ENCODE assay signal across 8 mouse cellular contexts in the genomic region with DNA sequence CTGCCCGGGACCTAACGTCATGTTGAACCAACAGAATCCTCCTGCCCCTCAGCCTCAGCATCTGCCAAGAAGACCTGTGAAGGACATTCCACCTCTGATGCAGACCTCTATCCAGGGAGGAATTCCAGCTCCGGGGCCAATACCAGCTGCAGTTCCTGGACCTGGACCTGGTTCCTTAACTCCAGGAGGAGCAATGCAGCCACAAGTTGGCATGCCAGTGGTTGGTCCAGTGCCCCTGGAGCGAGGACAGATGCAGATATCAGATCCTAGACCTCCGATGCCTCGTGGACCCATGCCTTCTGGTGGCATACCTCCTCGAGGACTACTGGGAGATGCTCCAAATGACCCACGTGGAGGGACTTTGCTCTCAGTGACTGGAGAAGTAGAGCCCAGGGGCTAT. TPM values are rescaled to one million over a fixed set of nuclear protein-coding genes. Genes with fewer than 3 reads are reported as not detected.
A peak's percentile ranks its signal among the peaks of the same experiment; 100 is the strongest.
DNase-seq lines count a peak whose midpoint lies in the region; ATAC-seq lines count a peak whose summit lies in the region.

No protein-coding gene starts in this region.

- H3K4me3 ChIP-seq in neural tube, embryonic 11.5 days (ENCODE audit: low read depth, low read length), result peak overlapping the region; percentile 51
- peak overlapping the region; percentile 79 for H3K4me3 ChIP-seq in hindbrain, embryonic 10.5 days
- peak overlapping the region; percentile 69 for H3K4me3 ChIP-seq in midbrain, embryonic 11.5 days (ENCODE audit: low read depth, low read length)

- H3K27ac ChIP-seq in neural tube, embryonic 11.5 days (ENCODE audit: low read depth, low read length), result no peak overlapping the region
- H3K27ac ChIP-seq in hindbrain, embryonic 10.5 days, result peak overlapping the region; percentile 90
- H3K27ac ChIP-seq in midbrain, embryonic 11.5 days (ENCODE audit: low read depth, low read length), result no peak overlapping the region

- H3K27me3 ChIP-seq in neural tube, embryonic 11.5 days (ENCODE audit: control insufficient read depth, insufficient read depth, low read length), result no peaks in the 10 kb centered on the region
- no peaks in the 10 kb centered on the region for H3K27me3 ChIP-seq in hindbrain, embryonic 10.5 days (ENCODE audit: insufficient read depth, poor library complexity, severe bottlenecking)
- no peaks in the 10 kb centered on the region for H3K27me3 ChIP-seq in midbrain, embryonic 11.5 days (ENCODE audit: control insufficient read depth, insufficient read depth, low read length)

- H3K9ac ChIP-seq in neural tube, embryonic 11.5 days (ENCODE audit: low read length), result peak overlapping the region; percentile 69
- peak overlapping the region; percentile 85 for H3K9ac ChIP-seq in midbrain, embryonic 11.5 days (ENCODE audit: low read length)

- H3K4me1 ChIP-seq in neural tube, embryonic 11.5 days (ENCODE audit: control insufficient read depth, insufficient read depth, low read length), result peaks cover 12% of the 10 kb centered on the region
- H3K4me1 ChIP-seq in hindbrain, embryonic 10.5 days (replicated peaks), result peaks cover 17% of the 10 kb centered on the region
- H3K4me1 ChIP-seq in midbrain, embryonic 11.5 days (ENCODE audit: control insufficient read depth, insufficient read depth, low read length), result peaks cover 6% of the 10 kb centered on the region

- H3K36me3 ChIP-seq in neural tube, embryonic 11.5 days (ENCODE audit: control insufficient read depth, insufficient read depth, low read length), result peaks cover 16% of the 10 kb centered on the region
- H3K36me3 ChIP-seq in hindbrain, embryonic 10.5 days, result peaks cover 40% of the 10 kb centered on the region
- peaks cover 19% of the 10 kb centered on the region for H3K36me3 ChIP-seq in midbrain, embryonic 11.5 days (ENCODE audit: control insufficient read depth, insufficient read depth, low read length)

- H3K4me2 ChIP-seq in neural tube, embryonic 11.5 days (ENCODE audit: low read depth), result peak overlapping the region; percentile 84
- peak overlapping the region; percentile 89 for H3K4me2 ChIP-seq in midbrain, embryonic 11.5 days

- WGBS in neural tube, embryonic 11.5 days, result 94% methylated on average over 8 of the region's 8 CpGs
- 95% methylated on average over 8 of the region's 8 CpGs for WGBS in hindbrain, embryonic 10.5 days
- WGBS in midbrain, embryonic 11.5 days, result 92% methylated on average over 8 of the region's 8 CpGs

- ATAC-seq in neural tube, embryonic 11.5 days (ENCODE audit: insufficient read depth, low FRiP score, low TSS enrichment), result no peak
- ATAC-seq in midbrain, embryonic 11.5 days (ENCODE audit: low FRiP score), result no peak

- peak; percentile 5 for DNase-seq in adrenal gland, postnatal 10 days
- DNase-seq in adrenal gland, postnatal 36 days, result no peak
- no peak for DNase-seq in neural tube, embryonic 11.5 days (ENCODE audit: low spot score)
- DNase-seq in neural tube, embryonic 10.5 days (ENCODE audit: extremely low spot score, low spot score), result no peak
- no peak for DNase-seq in hindbrain, embryonic 10.5 days (ENCODE audit: low spot score)
- no peak for DNase-seq in midbrain, embryonic 11.5 days (ENCODE audit: low spot score, missing footprints)
- no peak for DNase-seq in embryo, embryonic 9.5 days (ENCODE audit: extremely low spot score)
- no peak for DNase-seq in frontal cortex, postnatal 14 days (ENCODE audit: low spot score in 2 of 2)

- H3K9me3 ChIP-seq in neural tube, embryonic 11.5 days (ENCODE audit: control insufficient read depth, low read length), result no peaks in the 10 kb centered on the region; the same call in 1 of the 2 replicates
- H3K9me3 ChIP-seq in hindbrain, embryonic 10.5 days, result peaks cover 16% of the 10 kb centered on the region
- no peaks in the 10 kb centered on the region; the same call in 1 of the 2 replicates for H3K9me3 ChIP-seq in midbrain, embryonic 11.5 days (ENCODE audit: control insufficient read depth, low read length)

RNA-seq across cellular contexts. Expression of gene Cstf2t, which starts 1.1 kb away (rescaled TPM):
- 10 to 100 TPM; 25.5 to 29.7 TPM for total RNA-seq in adrenal gland, postnatal 10 days (2021)
- total RNA-seq in adrenal gland, postnatal 36 days (2021), result 10 to 100 TPM; 22.1 to 22.5 TPM
- 51.0 and 53.2 TPM in 2 replicates for polyA plus RNA-seq in neural tube, embryonic 11.5 days (2014; fragmentation: Nextera tagmentation; extraction: Ambion mirVana)
- 51.0 and 56.3 TPM in 2 replicates for polyA plus RNA-seq in hindbrain, embryonic 10.5 days (2016; fragmentation: Nextera tagmentation; extraction: Ambion mirVana)
- polyA plus RNA-seq in midbrain, embryonic 11.5 days (2014; fragmentation: Nextera tagmentation; extraction: Ambion mirVana), result 52.4 and 53.7 TPM in 2 replicates
